Mouse (Mus musculus): ENCODE measurements around the gene Fut8. TPM values are rescaled to one million over a fixed set of nuclear protein-coding genes. Genes with fewer than 3 reads are reported as not detected.
A peak's percentile ranks its signal among the peaks of the same experiment; 100 is the strongest.

Fut8 gene
- total and polyA plus RNA-seq, 2 experiments from 2014 or later, result 58.5 to 70.3 TPM

DNA sequence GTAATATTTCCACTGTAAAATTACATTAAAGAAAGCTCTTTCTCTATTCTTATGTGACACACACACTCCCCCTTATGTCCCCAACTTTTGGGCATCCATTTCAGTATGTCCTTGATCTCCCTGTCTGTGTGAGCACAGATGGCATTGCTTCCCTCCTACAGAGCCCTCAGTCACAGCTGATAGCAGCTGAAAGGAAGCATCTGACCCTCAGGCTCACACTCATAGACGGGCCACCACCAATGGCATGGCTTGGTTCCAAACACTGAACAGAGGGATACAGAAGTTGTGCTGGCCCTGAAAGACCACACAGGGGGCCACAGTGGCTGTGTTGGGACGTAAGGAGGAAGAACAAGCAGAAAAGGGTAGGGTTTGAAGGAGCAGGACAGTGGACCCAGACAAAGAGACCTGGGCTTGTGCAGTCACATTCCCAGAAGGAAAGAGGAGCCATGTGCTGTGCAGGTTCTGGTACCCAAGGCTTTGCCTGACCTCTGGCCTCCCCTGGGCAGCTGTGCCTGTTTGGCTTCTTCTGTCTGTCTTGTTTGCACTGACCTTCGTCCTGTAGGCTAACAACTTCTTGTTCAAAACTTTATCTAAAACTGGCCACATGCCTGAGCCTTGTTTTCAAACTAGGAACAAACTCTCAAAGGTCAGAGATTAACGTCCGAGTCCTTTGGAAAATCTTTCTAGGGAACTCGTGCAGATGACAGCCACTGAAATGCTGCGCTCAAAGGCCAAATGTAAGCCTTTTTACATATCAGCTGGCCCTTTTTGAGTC, 263.7 kb downstream of the Fut8 start:
- peak; percentile 70 for ATAC-seq
- Histone ChIP-seq H3K9me3 (ENCODE audit: low read length) (no peaks in the 10 kb centered on the region), H3K27ac (peak overlapping the region; percentile 22; the same call in 1 of the 2 replicates), H3K4me1 (ENCODE audit: insufficient read depth, low read length) (no peaks in the 10 kb centered on the region), H3K4me2 (ENCODE audit: low read depth, low read length) (no peak overlapping the region), H3K4me3 (ENCODE audit: low read length) (no peak overlapping the region), H3K27me3 (ENCODE audit: insufficient read depth, low read length) (no peaks in the 10 kb centered on the region), H3K36me3 (ENCODE audit: insufficient read depth, low read length) (no peaks in the 10 kb centered on the region), H3K9ac (replicated peaks; ENCODE audit: low read length) (no peak overlapping the region)
- no peak for TF ChIP-seq CTCF (IDR thresholded peaks at IDR 0.05; ENCODE audit: low read depth)
- WGBS, result 45% methylated on average over 7 of the region's 7 CpGs
- peak; percentile 52 for DNase-seq (ENCODE audit: low spot score)

GRCm38 (mm10) chr12:77502243-77502642, 264.3 kb downstream of the Fut8 start:
- no peak for TF ChIP-seq CTCF (IDR thresholded peaks at IDR 0.05; ENCODE audit: low read depth)
- DNase-seq (ENCODE audit: low spot score), result no peak
- no peaks in the 10 kb centered on the region for H3K27me3 ChIP-seq (ENCODE audit: insufficient read depth, low read length)
- no peak overlapping the region for H3K4me3 ChIP-seq (ENCODE audit: low read length)
- no peak overlapping the region for H3K27ac ChIP-seq
- H3K4me1 ChIP-seq (ENCODE audit: insufficient read depth, low read length), result no peaks in the 10 kb centered on the region
- H3K4me2 ChIP-seq (ENCODE audit: low read depth, low read length), result no peak overlapping the region
- no peaks in the 10 kb centered on the region for H3K36me3 ChIP-seq (ENCODE audit: insufficient read depth, low read length)
- ATAC-seq, result no peak
- 71% methylated on average over 3 of the region's 3 CpGs for WGBS
- H3K9me3 ChIP-seq (ENCODE audit: low read length), result no peaks in the 10 kb centered on the region
- no peak overlapping the region for H3K9ac ChIP-seq (replicated peaks; ENCODE audit: low read length)

DNA sequence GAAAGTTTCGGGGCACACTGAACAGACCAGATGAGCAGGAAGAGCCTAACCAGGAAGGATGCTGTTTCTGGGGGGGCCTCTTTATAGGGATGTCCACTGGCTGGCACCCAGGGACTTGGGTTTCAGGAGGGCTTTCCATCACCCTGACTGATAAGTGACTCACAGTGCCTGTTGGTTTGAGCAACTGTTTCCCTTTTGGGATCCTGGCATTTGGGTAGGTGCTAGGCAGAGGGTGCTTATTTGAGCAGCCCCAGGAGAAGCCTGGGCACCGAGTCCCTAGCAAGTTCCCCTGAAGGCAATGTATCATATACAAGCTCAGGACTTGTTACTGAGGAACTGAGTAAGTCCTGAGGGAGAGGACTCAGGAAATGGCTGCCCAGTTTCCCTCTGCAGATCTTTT, 267.5 kb downstream of the Fut8 start:
- no peaks in the 10 kb centered on the region for H3K36me3 ChIP-seq (ENCODE audit: insufficient read depth, low read length)
- H3K4me3 ChIP-seq (ENCODE audit: low read length), result no peak overlapping the region
- no peak for DNase-seq (ENCODE audit: low spot score)
- H3K27me3 ChIP-seq (ENCODE audit: insufficient read depth, low read length), result no peaks in the 10 kb centered on the region
- no peak overlapping the region for H3K9ac ChIP-seq (replicated peaks; ENCODE audit: low read length)
- no peak overlapping the region for H3K27ac ChIP-seq
- 93% methylated on average over 2 of the region's 2 CpGs for WGBS
- H3K9me3 ChIP-seq (ENCODE audit: low read length), result no peaks in the 10 kb centered on the region
- no peak for TF ChIP-seq CTCF (IDR thresholded peaks at IDR 0.05; ENCODE audit: low read depth)
- no peak overlapping the region for H3K4me2 ChIP-seq (ENCODE audit: low read depth, low read length)
- ATAC-seq, result no peak
- no peaks in the 10 kb centered on the region for H3K4me1 ChIP-seq (ENCODE audit: insufficient read depth, low read length)

- H3K9me3 ChIP-seq (ENCODE audit: low read length), result no peaks in the 10 kb centered on the region
- H3K4me1 ChIP-seq (ENCODE audit: insufficient read depth, low read length), result no peaks in the 10 kb centered on the region
- H3K27me3 ChIP-seq (ENCODE audit: insufficient read depth, low read length), result no peaks in the 10 kb centered on the region
- ATAC-seq, result no peak
- H3K36me3 ChIP-seq (ENCODE audit: insufficient read depth, low read length), result no peaks in the 10 kb centered on the region
- DNase-seq (ENCODE audit: low spot score), result no peak
- no peak overlapping the region for H3K27ac ChIP-seq
- 92% methylated on average over 24 of the region's 24 CpGs for WGBS
- no peak overlapping the region for H3K4me3 ChIP-seq (ENCODE audit: low read length)
- H3K4me2 ChIP-seq (ENCODE audit: low read depth, low read length), result no peak overlapping the region
- no peak overlapping the region for H3K9ac ChIP-seq (replicated peaks; ENCODE audit: low read length)
- no peak for TF ChIP-seq CTCF (IDR thresholded peaks at IDR 0.05; ENCODE audit: low read depth)
These were observed 269.8 kb downstream of the Fut8 start for GRCm38 (mm10) chr12:77507770-77508169.

DNA sequence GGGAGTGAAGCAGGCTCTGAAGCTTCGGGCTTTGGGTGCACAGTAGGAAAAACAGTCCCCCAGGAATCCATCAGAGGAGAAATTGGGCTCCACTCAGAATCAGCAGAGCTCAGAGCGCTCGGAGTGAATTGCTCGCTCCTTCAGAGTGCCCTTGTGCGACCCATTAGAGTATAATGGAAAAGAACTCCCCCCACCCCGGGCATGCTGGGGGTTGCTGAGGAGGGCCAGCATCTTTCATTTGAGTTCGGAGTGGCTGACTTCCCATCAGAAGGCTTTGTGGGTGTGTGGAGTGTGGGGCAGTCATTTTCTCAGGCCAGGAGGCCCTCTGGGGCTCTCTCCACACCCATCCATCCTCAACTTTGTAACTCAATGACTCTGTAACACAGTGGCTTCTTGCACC, 272.8 kb downstream of the Fut8 start:
- DNase-seq (ENCODE audit: low spot score) (no peak), ATAC-seq (no peak)
- H3K4me2 ChIP-seq (ENCODE audit: low read depth, low read length), result no peak overlapping the region
- no peaks in the 10 kb centered on the region for H3K36me3 ChIP-seq (ENCODE audit: insufficient read depth, low read length)
- no peaks in the 10 kb centered on the region for H3K9me3 ChIP-seq (ENCODE audit: low read length)
- no peak overlapping the region for H3K4me3 ChIP-seq (ENCODE audit: low read length)
- no peaks in the 10 kb centered on the region for H3K4me1 ChIP-seq (ENCODE audit: insufficient read depth, low read length)
- H3K27me3 ChIP-seq (ENCODE audit: insufficient read depth, low read length), result no peaks in the 10 kb centered on the region
- H3K9ac ChIP-seq (replicated peaks; ENCODE audit: low read length), result no peak overlapping the region
- WGBS, result 68% methylated on average over 7 of the region's 7 CpGs
- no peak overlapping the region for H3K27ac ChIP-seq
- no peak for TF ChIP-seq CTCF (IDR thresholded peaks at IDR 0.05; ENCODE audit: low read depth)

GRCm38 (mm10) chr12:77511206-77511605, 273.3 kb downstream of the Fut8 start:
- Histone ChIP-seq H3K9me3 (ENCODE audit: low read length) (no peaks in the 10 kb centered on the region), H3K36me3 (ENCODE audit: insufficient read depth, low read length) (no peaks in the 10 kb centered on the region), H3K27me3 (ENCODE audit: insufficient read depth, low read length) (no peaks in the 10 kb centered on the region), H3K4me1 (ENCODE audit: insufficient read depth, low read length) (no peaks in the 10 kb centered on the region), H3K4me2 (ENCODE audit: low read depth, low read length) (no peak overlapping the region), H3K9ac (replicated peaks; ENCODE audit: low read length) (no peak overlapping the region), H3K27ac (no peak overlapping the region), H3K4me3 (ENCODE audit: low read length) (no peak overlapping the region)
- WGBS, result 64% methylated on average over 9 of the region's 9 CpGs
- ATAC-seq (0 out of 2 replicates have a peak, but pooled peaks have one; percentile 29), DNase-seq (ENCODE audit: low spot score) (peak; percentile 56)
- TF ChIP-seq CTCF (IDR thresholded peaks at IDR 0.05; ENCODE audit: low read depth), result peak; percentile 19; the same call in 1 of the 2 replicates

DNA sequence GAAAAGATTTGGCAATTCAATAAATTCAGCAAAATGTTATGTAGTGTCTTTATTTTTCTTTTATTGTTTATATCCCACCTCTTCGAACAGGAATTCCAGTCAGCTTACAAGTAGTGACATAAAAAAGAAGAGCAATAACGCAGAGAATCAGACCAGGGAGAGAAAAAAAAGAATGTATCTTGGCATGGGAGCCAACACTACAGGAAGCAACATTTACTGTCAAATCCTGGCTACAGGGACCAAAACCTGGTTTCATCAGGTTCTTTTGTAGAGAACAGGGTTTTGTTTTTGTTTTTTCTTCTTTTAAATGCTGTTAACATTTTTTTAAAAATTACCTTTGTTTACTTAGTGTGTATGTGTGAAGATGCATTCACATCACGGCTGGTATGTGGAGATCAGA, 273.7 kb downstream of the Fut8 start:
- H3K9me3 ChIP-seq (ENCODE audit: low read length), result no peaks in the 10 kb centered on the region
- no peak overlapping the region for H3K27ac ChIP-seq
- no peaks in the 10 kb centered on the region for H3K4me1 ChIP-seq (ENCODE audit: insufficient read depth, low read length)
- no peak overlapping the region for H3K4me3 ChIP-seq (ENCODE audit: low read length)
- no peak overlapping the region for H3K4me2 ChIP-seq (ENCODE audit: low read depth, low read length)
- ATAC-seq (no peak), DNase-seq (ENCODE audit: low spot score) (no peak)
- no peaks in the 10 kb centered on the region for H3K27me3 ChIP-seq (ENCODE audit: insufficient read depth, low read length)
- no peaks in the 10 kb centered on the region for H3K36me3 ChIP-seq (ENCODE audit: insufficient read depth, low read length)
- TF ChIP-seq CTCF (IDR thresholded peaks at IDR 0.05; ENCODE audit: low read depth), result no peak
- WGBS, result 77% methylated on average over 3 of the region's 3 CpGs
- H3K9ac ChIP-seq (replicated peaks; ENCODE audit: low read length), result no peak overlapping the region
